Mouse (Mus musculus): ENCODE measurements around the gene Uqcr10. TPM values are rescaled to one million over a fixed set of nuclear protein-coding genes. Genes with fewer than 3 reads are reported as not detected.

Uqcr10 gene
- total and polyA plus RNA-seq, 3 experiments: 598 to 1,416 TPM; not detected in 1

- H3K27ac ChIP-seq (ENCODE audit: control insufficient read depth, low read depth, low read length): no peak overlapping the region
- peak; percentile 62 for DNase-seq (ENCODE audit: low read depth, low spot score)
- no peaks in the 10 kb centered on the region; a peak in 1 of 4 replicates for H3K27me3 ChIP-seq (ENCODE audit: control insufficient read depth in 1 of 2, insufficient read depth in 2 of 2, low read length in 2 of 2)
- H3K9me3 ChIP-seq (replicated peaks; ENCODE audit: insufficient read depth, low read length): no peaks in the 10 kb centered on the region
- no peak for TF ChIP-seq MYB (IDR thresholded peaks at IDR 0.05; ENCODE audit: low read depth, low read length)
- peak; percentile 79 for TF ChIP-seq GATA1 (IDR thresholded peaks at IDR 0.05; ENCODE audit: low read depth, low read length)
- no peak for TF ChIP-seq MAX (IDR thresholded peaks at IDR 0.05; ENCODE audit: low read length)
- TF ChIP-seq EP300 (IDR thresholded peaks at IDR 0.05; ENCODE audit: low read depth in 1 of 2, low read length in 2 of 2): peak; percentile 60 to 75
- peak; percentile 72 for TF ChIP-seq RCOR1 (IDR thresholded peaks at IDR 0.05; ENCODE audit: low read depth, low read length)
- peak; percentile 73 for TF ChIP-seq TCF12 (IDR thresholded peaks at IDR 0.05; ENCODE audit: low read depth, low read length)
- TF ChIP-seq TAL1 (IDR thresholded peaks at IDR 0.05; ENCODE audit: low read length): peak; percentile 73
- H3K36me3 ChIP-seq (ENCODE audit: control insufficient read depth in 1 of 2, insufficient read depth in 2 of 2, low read length in 2 of 2): no peaks in the 10 kb centered on the region
- no peak overlapping the region for H3K4me3 ChIP-seq (ENCODE audit: control insufficient read depth in 1 of 2, insufficient read depth in 1 of 2, low read depth in 2 of 2, low read length in 2 of 2)
- peaks cover 2 to 7% of the 10 kb centered on the region in 2 experiments; a peak in 2 of 4 replicates for H3K4me1 ChIP-seq (ENCODE audit: control insufficient read depth in 1 of 2, insufficient read depth in 2 of 2, low read length in 2 of 2)
- H3K79me2 ChIP-seq (ENCODE audit: control insufficient read depth, insufficient read depth, low read length, poor library complexity): no peaks in the 10 kb centered on the region
- H3K9ac ChIP-seq (ENCODE audit: control insufficient read depth, low read depth, low read length, poor library complexity, severe bottlenecking): no peak overlapping the region
Observed at GRCm38 (mm10) chr11:4688632-4689380, 15.3 kb downstream of the Uqcr10 start.

- no peak overlapping the region for H3K4me3 ChIP-seq (ENCODE audit: control insufficient read depth in 1 of 2, insufficient read depth in 1 of 2, low read depth in 2 of 2, low read length in 2 of 2)
- H3K79me2 ChIP-seq (ENCODE audit: control insufficient read depth, insufficient read depth, low read length, poor library complexity): no peaks in the 10 kb centered on the region
- no peaks in the 10 kb centered on the region for H3K36me3 ChIP-seq (ENCODE audit: control insufficient read depth in 1 of 2, insufficient read depth in 2 of 2, low read length in 2 of 2)
- DNase-seq (ENCODE audit: low read depth, low spot score): no peak
- no peak overlapping the region for H3K9ac ChIP-seq (ENCODE audit: control insufficient read depth, low read depth, low read length, poor library complexity, severe bottlenecking)
- TF ChIP-seq ZNF384 (IDR thresholded peaks at IDR 0.05; ENCODE audit: low read depth, low read length) (no peak), SIN3A (IDR thresholded peaks at IDR 0.05; ENCODE audit: low read length) (no peak), JUND (IDR thresholded peaks at IDR 0.05; ENCODE audit: low read depth, low read length) (no peak), TAL1 (IDR thresholded peaks at IDR 0.05; ENCODE audit: low read length) (no peak), EP300 (IDR thresholded peaks at IDR 0.05; ENCODE audit: low read depth in 1 of 2, low read length in 2 of 2) (no peak)
- H3K9me3 ChIP-seq (replicated peaks; ENCODE audit: insufficient read depth, low read length): no peaks in the 10 kb centered on the region
- H3K4me1 ChIP-seq (ENCODE audit: control insufficient read depth in 1 of 2, insufficient read depth in 2 of 2, low read length in 2 of 2): peaks cover 2 to 7% of the 10 kb centered on the region in 2 experiments; a peak in 2 of 4 replicates
- H3K27ac ChIP-seq (ENCODE audit: control insufficient read depth, low read depth, low read length): no peak overlapping the region
- no peaks in the 10 kb centered on the region; a peak in 1 of 4 replicates for H3K27me3 ChIP-seq (ENCODE audit: control insufficient read depth in 1 of 2, insufficient read depth in 2 of 2, low read length in 2 of 2)
Observed at GRCm38 (mm10) chr11:4687874-4688273, 16.3 kb downstream of the Uqcr10 start.

GRCm38 (mm10) chr11:4687027-4687426, 17.1 kb downstream of the Uqcr10 start:
- Histone ChIP-seq H3K27me3 (ENCODE audit: control insufficient read depth in 1 of 2, insufficient read depth in 2 of 2, low read length in 2 of 2) (no peaks in the 10 kb centered on the region; a peak in 1 of 4 replicates), H3K4me3 (ENCODE audit: control insufficient read depth in 1 of 2, insufficient read depth in 1 of 2, low read depth in 2 of 2, low read length in 2 of 2) (no peak overlapping the region), H3K9ac (ENCODE audit: control insufficient read depth, low read depth, low read length, poor library complexity, severe bottlenecking) (no peak overlapping the region), H3K27ac (ENCODE audit: control insufficient read depth, low read depth, low read length) (no peak overlapping the region), H3K9me3 (replicated peaks; ENCODE audit: insufficient read depth, low read length) (no peaks in the 10 kb centered on the region), H3K79me2 (ENCODE audit: control insufficient read depth, insufficient read depth, low read length, poor library complexity) (no peaks in the 10 kb centered on the region), H3K36me3 (ENCODE audit: control insufficient read depth in 1 of 2, insufficient read depth in 2 of 2, low read length in 2 of 2) (no peaks in the 10 kb centered on the region), H3K4me1 (ENCODE audit: control insufficient read depth in 1 of 2, insufficient read depth in 2 of 2, low read length in 2 of 2) (peaks cover 2 to 7% of the 10 kb centered on the region in 2 experiments; a peak in 2 of 4 replicates)
- no peak for DNase-seq (ENCODE audit: low read depth, low spot score)
- TF ChIP-seq ETS1 (IDR thresholded peaks at IDR 0.05; ENCODE audit: low read depth, low read length) (no peak), ELF1 (IDR thresholded peaks at IDR 0.05; ENCODE audit: low read depth, low read length) (no peak), NELFE (IDR thresholded peaks at IDR 0.05; ENCODE audit: low read depth, low read length) (no peak), JUND (IDR thresholded peaks at IDR 0.05; ENCODE audit: low read depth, low read length) (no peak), MYC (IDR thresholded peaks at IDR 0.05; ENCODE audit: low read depth, low read length) (no peak), SMC3 (IDR thresholded peaks at IDR 0.05; ENCODE audit: low read depth, low read length) (no peak), SIN3A (IDR thresholded peaks at IDR 0.05; ENCODE audit: low read length) (no peak), USF2 (IDR thresholded peaks at IDR 0.05; ENCODE audit: borderline replicate concordance in 1 of 2, insufficient read depth in 1 of 2, low read depth in 1 of 2, low read length in 2 of 2) (no peak), TBP (IDR thresholded peaks at IDR 0.05; ENCODE audit: low read depth, low read length) (no peak), HCFC1 (IDR thresholded peaks at IDR 0.05; ENCODE audit: low read depth, low read length) (no peak), MAFK (IDR thresholded peaks at IDR 0.05; ENCODE audit: borderline replicate concordance, low read depth, low read length) (no peak), TCF12 (IDR thresholded peaks at IDR 0.05; ENCODE audit: low read depth, low read length) (no peak), USF1 (IDR thresholded peaks at IDR 0.05; ENCODE audit: low read depth, low read length) (no peak), RCOR1 (IDR thresholded peaks at IDR 0.05; ENCODE audit: low read depth, low read length) (no peak), MAZ (IDR thresholded peaks at IDR 0.05; ENCODE audit: low read depth, low read length) (no peak), NRF1 (IDR thresholded peaks at IDR 0.05; ENCODE audit: insufficient read depth, low read depth, low read length, poor library complexity, severe bottlenecking) (no peak), ZNF384 (IDR thresholded peaks at IDR 0.05; ENCODE audit: low read depth, low read length) (no peak), CHD1 (IDR thresholded peaks at IDR 0.05; ENCODE audit: low read depth, low read length) (no peak), ZC3H11A (IDR thresholded peaks at IDR 0.05; ENCODE audit: low read depth, low read length) (no peak)
